Mouse (Mus musculus) midbrain, embryonic 16.5 days (tissue): ENCODE results near the gene Hmg20b. TPM values are rescaled to one million over a fixed set of nuclear protein-coding genes. Genes with fewer than 3 reads are reported as not detected.

Source experiments
- ATAC-seq: fragments of 200-750 bp; cut with Nextera tagmentation; 2 replicates; pipeline ENCODE4 v1.8.0; 2017; ENCODE audit warnings: moderate TSS enrichment
- H3K27ac ChIP-seq: fragments of 300-500 bp; sonication (generic); 2 replicates; pipeline ENCODE4 v1.5.1; 2014; ENCODE audit warnings: mild to moderate bottlenecking, low read length, mixed read lengths
- H3K27me3 ChIP-seq: fragments of 300-500 bp; sonication (generic); 2 replicates; pipeline ENCODE4 v1.6.1; 2014; ENCODE audit warnings: low read depth, low read length, mixed read lengths; ENCODE audit not compliant: control insufficient read depth, insufficient read depth
- H3K36me3 ChIP-seq: fragments of 300-500 bp; sonication (generic); 2 replicates; pipeline ENCODE4 v1.6.1; 2014; ENCODE audit warnings: mild to moderate bottlenecking, low read length, moderate library complexity, mixed read lengths; ENCODE audit not compliant: control insufficient read depth, insufficient read depth
- H3K4me1 ChIP-seq: fragments of 300-500 bp; sonication (generic); 2 replicates; pipeline ENCODE4 v1.6.1; 2014; ENCODE audit warnings: mild to moderate bottlenecking, low read length, mixed read lengths; ENCODE audit not compliant: control insufficient read depth, insufficient read depth
- H3K4me2 ChIP-seq: fragments of 300-500 bp; sonication (generic); 2 replicates; pipeline ENCODE4 v1.6.1; 2014; ENCODE audit warnings: mild to moderate bottlenecking, low read length, mixed read lengths
- H3K4me3 ChIP-seq: fragments of 300-500 bp; sonication (generic); 2 replicates; pipeline ENCODE4 v1.5.1; 2014; ENCODE audit warnings: low read depth, mild to moderate bottlenecking, low read length, moderate library complexity, mixed read lengths
- H3K9ac ChIP-seq: fragments of 300-500 bp; sonication (generic); 2 replicates; pipeline ENCODE4 v1.6.1; 2014; ENCODE audit warnings: low read depth, low read length, mixed read lengths
- H3K9me3 ChIP-seq: fragments of 300-500 bp; sonication (generic); replicated peaks from 2 replicates; pipeline ENCODE4 v1.6.1; 2014; ENCODE audit warnings: mild to moderate bottlenecking, low read length, mixed read lengths; ENCODE audit not compliant: control insufficient read depth, poor library complexity, severe bottlenecking
- WGBS: fragments of 180-500 bp; shearing (Covaris S2); extraction: QIAGEN DNeasy Blood & Tissue Kit; methylation state at CpG from one replicate; pipeline ENCODE4 v1.1.7; 2014; 5-methylcytosine and 5-hydroxymethylcytosine counted together
- polyA plus RNA-seq: library from polyadenylated mRNA; unstranded; fragments of >200 nt; fragmentation: Nextera tagmentation; extraction: Ambion mirVana; gene quantifications from 2 replicates; pipeline ENCODE4 v1.2.1, GENCODE M21; 2015

Hmg20b gene
- polyA plus RNA-seq, 1 experiment from 2014 or later = 25.0 TPM

DNA sequence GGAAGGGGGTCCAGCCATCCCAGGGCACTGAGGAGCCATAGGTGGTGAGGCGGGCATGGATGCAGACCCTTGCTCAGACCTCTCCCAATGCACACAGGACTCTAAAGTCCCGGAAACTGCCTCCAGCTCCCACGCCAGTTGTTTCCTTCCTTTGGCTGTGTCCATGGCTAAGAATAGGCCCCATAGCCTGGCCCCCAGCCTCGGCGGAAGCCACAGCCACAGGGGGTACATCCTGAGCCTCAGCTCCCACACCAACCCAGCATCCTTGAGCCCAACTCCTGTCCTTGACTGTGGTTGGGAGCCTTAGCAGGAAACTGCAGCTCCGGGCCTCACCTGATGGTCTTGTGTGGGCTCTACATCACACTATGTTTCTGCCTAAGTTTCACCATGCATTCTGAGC, 23.4 kb downstream of the Hmg20b start:
- Histone ChIP-seq H3K27me3 (peaks cover 3% of the 10 kb centered on the region; the same call in 1 of the 2 replicates), H3K4me3 (no peak overlapping the region), H3K4me1 (peaks cover 5% of the 10 kb centered on the region), H3K27ac (no peak overlapping the region), H3K9ac (no peak overlapping the region), H3K4me2 (no peak overlapping the region), H3K36me3 (peaks cover 40% of the 10 kb centered on the region), H3K9me3 (no peaks in the 10 kb centered on the region)
- 92% methylated on average over 6 of the region's 6 CpGs for WGBS
- no peak for ATAC-seq

- H3K9me3 ChIP-seq = no peaks in the 10 kb centered on the region
- 94% methylated on average over 18 of the region's 18 CpGs for WGBS
- H3K9ac ChIP-seq = no peak overlapping the region
- H3K4me3 ChIP-seq = no peak overlapping the region
- peaks cover 40% of the 10 kb centered on the region for H3K36me3 ChIP-seq
- no peak overlapping the region for H3K4me2 ChIP-seq
- H3K27me3 ChIP-seq = no peaks in the 10 kb centered on the region
- H3K27ac ChIP-seq = no peak overlapping the region
- H3K4me1 ChIP-seq = peaks cover 9% of the 10 kb centered on the region
- no peak for ATAC-seq
These were observed 24.5 kb downstream of the Hmg20b start for GRCm38 (mm10) chr10:81325781-81326180.

DNA sequence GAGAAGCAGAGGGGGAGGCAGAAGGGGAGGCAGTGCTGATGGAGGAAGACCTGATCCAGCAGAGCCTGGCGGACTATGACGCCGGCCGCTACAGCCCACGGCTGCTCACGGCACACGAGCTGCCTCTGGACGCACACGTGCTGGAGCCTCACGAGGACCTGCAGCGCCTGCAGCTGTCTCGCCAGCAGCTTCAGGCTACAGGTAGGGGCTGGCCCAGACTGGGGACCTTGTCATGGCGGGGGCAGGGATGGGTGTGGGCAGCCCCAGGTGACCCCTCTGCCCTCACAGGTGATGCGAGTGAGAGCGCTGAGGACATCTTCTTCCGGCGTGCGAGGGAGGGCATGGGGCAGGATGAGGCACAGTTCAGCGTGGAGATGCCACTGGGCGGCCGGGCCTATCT, 25.1 kb downstream of the Hmg20b start:
- H3K36me3 ChIP-seq = peaks cover 40% of the 10 kb centered on the region

DNA sequence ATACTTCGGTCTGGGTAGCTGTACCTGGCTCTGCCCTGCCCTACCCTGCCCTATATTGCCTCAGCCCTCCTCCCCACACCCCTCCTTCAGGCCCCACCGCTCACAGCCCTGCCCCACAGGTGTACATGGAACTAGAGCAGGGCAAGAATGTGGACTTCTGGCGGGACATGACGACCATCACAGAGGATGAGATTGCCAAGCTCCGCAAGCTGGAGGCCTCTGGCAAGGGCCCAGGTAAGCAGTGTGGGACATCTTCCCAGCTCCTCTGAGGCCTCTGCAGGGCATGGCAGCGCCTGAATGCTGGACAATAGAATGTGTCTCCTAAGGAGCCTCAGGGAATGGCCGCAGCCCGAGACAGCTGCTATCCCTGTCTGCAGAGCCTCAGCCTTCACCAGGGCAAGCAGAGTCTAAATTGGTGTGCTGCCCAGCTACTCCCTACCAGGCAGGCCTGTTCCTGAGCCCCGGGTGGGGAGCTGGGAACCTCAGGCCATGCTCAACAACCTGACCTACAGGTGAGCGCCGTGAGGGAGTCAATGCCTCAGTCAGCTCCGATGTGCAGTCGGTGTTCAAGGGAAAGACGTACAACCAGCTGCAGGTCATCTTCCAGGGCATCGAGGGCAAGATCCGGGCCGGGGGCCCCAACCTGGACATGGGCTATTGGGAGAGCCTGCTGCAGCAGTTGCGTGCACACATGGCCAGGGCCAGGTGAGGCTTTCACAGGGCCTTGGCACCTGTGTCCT, 26.3 kb downstream of the Hmg20b start:
- Histone ChIP-seq H3K4me3 (no peak overlapping the region), H3K4me2 (no peak overlapping the region), H3K36me3 (peaks cover 40% of the 10 kb centered on the region), H3K9me3 (no peaks in the 10 kb centered on the region), H3K27ac (no peak overlapping the region), H3K4me1 (peaks cover 20% of the 10 kb centered on the region), H3K27me3 (no peaks in the 10 kb centered on the region), H3K9ac (no peak overlapping the region)
- 95% methylated on average over 18 of the region's 18 CpGs for WGBS
- ATAC-seq = no peak

More for the DNA sequence above, 25.1 kb downstream of the Hmg20b start:
- H3K4me3 ChIP-seq = no peak overlapping the region
- ATAC-seq = no peak
- H3K9ac ChIP-seq = no peak overlapping the region
- WGBS = 96% methylated on average over 21 of the region's 21 CpGs
- H3K9me3 ChIP-seq = no peaks in the 10 kb centered on the region
- H3K27me3 ChIP-seq = no peaks in the 10 kb centered on the region
- H3K4me1 ChIP-seq = peaks cover 9% of the 10 kb centered on the region
- H3K27ac ChIP-seq = no peak overlapping the region
- H3K4me2 ChIP-seq = no peak overlapping the region

DNA sequence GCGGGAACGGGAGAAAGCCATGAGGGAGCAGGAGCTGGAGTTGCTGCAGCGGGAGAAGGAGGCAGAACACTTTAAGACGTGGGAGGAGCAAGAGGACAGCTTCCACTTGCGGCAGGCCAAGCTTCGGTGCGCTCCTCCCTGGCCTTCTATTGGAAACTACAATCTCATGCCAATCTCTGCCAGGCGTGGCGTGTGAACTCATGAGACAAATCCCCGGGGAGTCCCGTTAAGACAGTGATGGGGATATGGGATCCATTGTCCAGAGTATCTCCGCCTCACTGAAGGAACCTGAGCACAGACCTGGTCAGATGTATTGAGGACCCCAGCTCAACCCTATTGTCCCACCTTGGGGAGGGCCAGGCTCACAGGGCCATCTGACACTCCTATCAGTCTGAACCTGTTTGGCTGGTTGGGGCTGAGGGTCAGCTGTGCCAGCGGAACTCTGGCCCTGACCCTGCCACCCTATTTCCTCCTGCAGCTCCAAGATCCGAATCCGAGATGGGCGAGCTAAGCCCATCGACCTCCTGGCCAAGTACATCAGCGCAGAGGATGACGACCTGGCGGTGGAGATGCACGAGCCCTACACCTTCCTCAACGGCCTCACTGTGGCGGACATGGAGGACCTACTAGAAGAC, 27.0 kb downstream of the Hmg20b start:
- Histone ChIP-seq H3K9me3 (no peaks in the 10 kb centered on the region), H3K9ac (no peak overlapping the region), H3K4me1 (peaks cover 21% of the 10 kb centered on the region), H3K27ac (no peak overlapping the region), H3K4me3 (no peak overlapping the region), H3K4me2 (no peak overlapping the region), H3K27me3 (no peaks in the 10 kb centered on the region), H3K36me3 (peaks cover 43% of the 10 kb centered on the region)
- ATAC-seq = no peak
- 93% methylated on average over 23 of the region's 23 CpGs for WGBS

GRCm38 (mm10) chr10:81322444-81322843, 27.8 kb downstream of the Hmg20b start:
- Histone ChIP-seq H3K27me3 (no peaks in the 10 kb centered on the region), H3K4me3 (no peak overlapping the region), H3K9ac (no peak overlapping the region), H3K9me3 (no peaks in the 10 kb centered on the region), H3K36me3 (peaks cover 44% of the 10 kb centered on the region), H3K27ac (no peak overlapping the region), H3K4me2 (no peak overlapping the region; the same call in 1 of the 2 replicates), H3K4me1 (peaks cover 21% of the 10 kb centered on the region)
- 95% methylated on average over 27 of the region's 27 CpGs for WGBS
- ATAC-seq = no peak

DNA sequence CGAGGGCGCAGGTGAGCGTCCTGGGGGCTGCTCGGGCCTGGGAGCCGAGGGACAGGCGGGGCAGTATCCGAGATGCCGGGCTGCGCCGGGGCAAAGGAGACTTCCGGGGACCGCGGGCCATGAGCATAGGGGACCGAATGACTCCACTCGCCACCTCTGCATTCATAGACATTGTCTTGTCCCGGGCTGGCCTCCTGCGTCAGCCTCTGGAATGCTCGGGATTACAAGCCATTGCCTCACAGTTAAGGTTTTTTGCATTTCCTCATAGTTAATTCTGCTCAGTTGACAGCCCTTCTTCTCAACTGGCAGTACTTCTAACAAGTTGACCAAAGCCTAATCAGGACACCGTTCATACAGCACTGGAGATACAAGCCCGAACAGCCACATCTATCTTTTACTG, 28.8 kb downstream of the Hmg20b start:
- Histone ChIP-seq H3K27me3 (no peaks in the 10 kb centered on the region), H3K36me3 (peaks cover 43% of the 10 kb centered on the region), H3K9me3 (no peaks in the 10 kb centered on the region), H3K27ac (peak overlapping the region; percentile 88), H3K4me1 (peaks cover 21% of the 10 kb centered on the region), H3K4me3 (peak overlapping the region; percentile 78), H3K4me2 (peak overlapping the region; percentile 68), H3K9ac (peak overlapping the region; percentile 77)
- ATAC-seq = peak; percentile 3
- 3% methylated on average over 19 of the region's 20 CpGs for WGBS

DNA sequence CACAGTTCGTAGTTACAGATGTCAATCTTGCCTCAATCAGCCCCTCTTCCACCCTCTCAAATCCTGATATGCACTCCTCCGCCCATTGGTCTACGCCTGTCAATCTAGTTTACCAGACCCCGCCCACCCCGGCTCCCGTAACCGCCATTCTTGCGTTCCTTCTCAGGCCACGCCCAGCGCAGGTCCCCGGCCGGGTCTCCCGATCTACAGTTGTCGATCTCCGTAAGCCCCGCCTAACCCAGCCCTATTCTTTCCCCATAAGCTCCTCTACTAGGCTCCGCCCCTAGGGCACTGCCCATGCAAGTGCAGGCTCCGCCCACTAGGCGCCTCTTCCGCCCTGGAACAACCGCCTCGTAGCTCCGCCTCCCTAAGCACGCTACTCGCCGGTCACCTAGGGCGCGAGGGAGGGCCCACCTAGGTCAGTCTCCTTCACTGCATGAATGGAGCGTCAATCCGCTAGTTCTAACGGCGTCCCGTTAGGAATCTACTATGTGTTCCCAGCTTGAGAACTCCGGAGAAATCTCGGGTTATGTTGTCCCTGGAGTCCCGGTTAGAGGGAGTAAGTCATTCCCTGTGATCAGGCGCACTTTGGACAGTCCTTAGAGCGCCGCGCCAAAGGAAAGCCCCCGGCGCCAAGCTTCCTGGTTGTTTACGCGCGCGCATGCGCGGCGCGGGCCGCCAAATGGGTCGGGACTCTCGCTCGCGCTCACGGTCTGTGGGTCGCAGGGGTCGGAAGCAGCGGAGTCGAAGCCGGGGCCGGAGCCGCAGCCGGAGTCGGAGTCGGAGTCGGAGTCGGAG, 29.5 kb downstream of the Hmg20b start, which contains the start of gene Cactin:
TSS of gene Cactin (plus strand) at position 554 of the 798 bp plus-strand sequence.
- no peaks in the 10 kb centered on the region for H3K27me3 ChIP-seq
- H3K9ac ChIP-seq = peak within 1 kb of the TSS; percentile 77
- peaks cover 21% of the 10 kb centered on the region for H3K4me1 ChIP-seq
- under 1% methylated on average over 68 of the region's 68 CpGs for WGBS
- H3K9me3 ChIP-seq = no peaks in the 10 kb centered on the region
- peak within 1 kb of the TSS; percentile 68 for H3K4me2 ChIP-seq
- peaks cover 41% of the 10 kb centered on the region for H3K36me3 ChIP-seq
- peak; percentile 92 for ATAC-seq
- H3K4me3 ChIP-seq = peak within 1 kb of the TSS; percentile 78
- H3K27ac ChIP-seq = peak within 1 kb of the TSS; percentile 88
